Mouse (Mus musculus) liver, embryonic 11.5 days (tissue): ENCODE measurements around the gene Grwd1. TPM values are rescaled to one million over a fixed set of nuclear protein-coding genes. Genes with fewer than 3 reads are reported as not detected.

Experiments used
- ATAC-seq: fragments of 200-750 bp; cut with Nextera tagmentation; replicated peaks from 2 replicates; pipeline ENCODE4 v1.8.0; 2017; ENCODE audit warnings: moderate number of reproducible peaks, mild to moderate bottlenecking, moderate TSS enrichment, moderate library complexity; ENCODE audit not compliant: low FRiP score
- DNase-seq: peaks from one replicate; pipeline ENCODE4 v3.0.0-alpha.2; 2017; ENCODE audit warnings: low spot score
- H3K27ac ChIP-seq: fragments of 300-500 bp; sonication (generic); 2 replicates; pipeline ENCODE4 v1.5.1; 2014; ENCODE audit warnings: mild to moderate bottlenecking, low read depth, low read length, control low read depth
- H3K27me3 ChIP-seq: fragments of 300-500 bp; sonication (generic); replicated peaks from 2 replicates; pipeline ENCODE4 v1.6.1; 2014; ENCODE audit warnings: low read length, mixed read lengths; ENCODE audit not compliant: control insufficient read depth, insufficient read depth
- H3K36me3 ChIP-seq: fragments of 300-500 bp; sonication (generic); 2 replicates; pipeline ENCODE4 v1.6.1; 2014; ENCODE audit warnings: mild to moderate bottlenecking, low read length, moderate library complexity, mixed read lengths; ENCODE audit not compliant: control insufficient read depth, insufficient read depth
- H3K4me1 ChIP-seq: fragments of 300-500 bp; sonication (generic); replicated peaks from 2 replicates; pipeline ENCODE4 v1.6.1; 2014; ENCODE audit warnings: low read length, mixed read lengths; ENCODE audit not compliant: control insufficient read depth, insufficient read depth
- H3K4me2 ChIP-seq: fragments of 300-500 bp; sonication (generic); 2 replicates; pipeline ENCODE4 v1.6.1; 2014; ENCODE audit warnings: mild to moderate bottlenecking, control low read depth, moderate library complexity
- H3K4me3 ChIP-seq: fragments of 300-500 bp; sonication (generic); 2 replicates; pipeline ENCODE4 v1.5.1; 2014; ENCODE audit warnings: low read depth, low read length, control low read depth
- H3K9ac ChIP-seq: fragments of 300-500 bp; sonication (generic); 2 replicates; pipeline ENCODE4 v1.6.1; 2014; ENCODE audit warnings: low read depth, low read length, control low read depth
- H3K9me3 ChIP-seq: fragments of 300-500 bp; sonication (generic); 2 replicates; pipeline ENCODE4 v1.6.1; 2016; ENCODE audit warnings: low read length, inconsistent platforms, mixed read lengths; ENCODE audit not compliant: control insufficient read depth
- WGBS: fragments of 180-500 bp; shearing (Covaris S2); extraction: QIAGEN DNeasy Blood & Tissue Kit; methylation state at CpG from one replicate; pipeline ENCODE4 v1.1.7; 2014; 5-methylcytosine and 5-hydroxymethylcytosine counted together
- polyA plus RNA-seq: library from polyadenylated mRNA; unstranded; fragments of >200 nt; fragmentation: Nextera tagmentation; extraction: Ambion mirVana; gene quantifications from 2 replicates; pipeline ENCODE4 v1.2.1, GENCODE M21; 2014

The Grwd1 gene
- polyA plus RNA-seq, 1 experiment from 2014 or later = 101 TPM

DNA sequence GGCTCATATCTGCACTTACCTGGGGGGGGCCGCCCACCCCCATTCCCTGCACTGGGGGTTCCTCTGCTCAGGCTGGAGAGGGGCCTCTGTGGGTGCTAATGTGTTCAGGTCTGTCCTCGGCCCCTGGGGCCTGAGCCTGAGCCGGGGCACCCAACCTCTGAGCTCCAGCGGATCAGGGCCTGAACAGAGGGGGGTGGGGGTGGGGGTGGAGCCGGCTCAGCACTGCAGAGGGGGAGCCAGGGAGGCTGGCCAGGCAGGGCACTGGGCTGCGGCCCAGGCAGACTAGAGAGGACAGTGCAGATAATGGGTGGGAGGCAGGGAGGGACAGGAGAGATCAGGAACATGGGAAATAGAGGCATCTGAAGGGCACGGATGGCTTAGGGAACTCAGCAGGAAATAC is 6.1 kb downstream of the Grwd1 start, which contains the start of gene Kcnj14:
Kcnj14 (minus strand) TSS at position 185 of the 400 bp plus-strand sequence.
- no peak within 1 kb of the TSS for H3K4me3 ChIP-seq
- peaks cover 6% of the 10 kb centered on the region for H3K4me1 ChIP-seq
- H3K9me3 ChIP-seq = no peaks in the 10 kb centered on the region
- no peak for DNase-seq
- peaks cover 42% of the 10 kb centered on the region for H3K36me3 ChIP-seq
- H3K27me3 ChIP-seq = no peaks in the 10 kb centered on the region; the same call in 1 of the 2 replicates
- H3K4me2 ChIP-seq = no peak within 1 kb of the TSS
- ATAC-seq = no peak
- no peak within 1 kb of the TSS for H3K9ac ChIP-seq
- H3K27ac ChIP-seq = no peak within 1 kb of the TSS
- WGBS = 60% methylated on average over 7 of the region's 7 CpGs

DNA sequence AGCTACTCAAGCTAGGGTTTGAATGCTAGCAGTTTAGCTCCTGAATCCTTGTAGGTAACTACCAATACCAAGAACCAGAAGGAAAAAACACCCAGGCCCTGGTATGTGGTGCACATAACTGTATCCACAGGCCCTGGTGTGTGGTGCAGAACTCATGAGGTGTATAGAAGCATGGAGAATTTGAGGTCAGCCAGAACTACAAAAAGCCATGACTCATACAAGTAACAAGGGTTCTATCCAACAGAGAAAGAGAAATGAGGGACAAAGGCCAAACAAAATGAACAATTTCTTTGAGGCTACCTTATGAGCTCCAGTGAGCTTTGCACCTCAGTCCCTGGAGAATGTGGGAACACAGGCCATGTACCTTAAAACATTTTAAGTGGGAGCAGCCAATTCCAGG is 9.8 kb downstream of the Grwd1 start:
- Histone ChIP-seq H3K4me1 (0 out of 2 replicates have a peak, but pooled peaks cover 3% of the 10 kb centered on the region), H3K4me3 (no peak overlapping the region), H3K9me3 (no peaks in the 10 kb centered on the region), H3K27ac (no peak overlapping the region), H3K27me3 (peaks cover 7% of the 10 kb centered on the region; the same call in 1 of the 2 replicates), H3K36me3 (peaks cover 15% of the 10 kb centered on the region), H3K4me2 (no peak overlapping the region), H3K9ac (no peak overlapping the region)
- DNase-seq (no peak), ATAC-seq (no peak)

DNA sequence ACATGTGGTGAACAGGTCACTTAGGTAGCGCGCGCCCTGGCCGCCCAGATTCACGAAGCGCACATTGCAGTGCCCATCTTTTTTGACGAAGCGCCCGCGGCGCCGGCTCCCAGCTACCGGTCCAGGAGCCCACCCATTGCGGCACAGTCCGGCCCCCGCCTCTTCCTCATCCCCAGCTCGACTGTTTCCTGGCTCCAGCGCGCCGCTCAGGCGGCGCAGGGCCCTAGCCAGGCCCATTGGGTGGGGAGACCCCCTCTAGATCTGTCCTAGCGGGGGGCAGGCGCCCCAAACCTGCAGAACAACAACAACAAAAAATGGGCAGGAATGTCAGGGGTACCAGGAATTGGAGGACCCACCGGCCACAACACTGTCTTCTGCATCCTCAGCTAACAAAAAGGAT is 10.9 kb downstream of the Grwd1 start:
- peak overlapping the region; percentile 50 for H3K4me2 ChIP-seq
- ATAC-seq = 0 out of 2 replicates have a peak, but pooled peaks have one; percentile 13
- H3K36me3 ChIP-seq = peaks cover 5% of the 10 kb centered on the region; the same call in 1 of the 2 replicates
- H3K4me1 ChIP-seq = peaks cover 7% of the 10 kb centered on the region
- 12% methylated on average over 25 of the region's 25 CpGs for WGBS
- DNase-seq = no peak
- peaks cover 7% of the 10 kb centered on the region; the same call in 1 of the 2 replicates for H3K27me3 ChIP-seq
- H3K9ac ChIP-seq = no peak overlapping the region
- H3K27ac ChIP-seq = no peak overlapping the region
- H3K9me3 ChIP-seq = no peaks in the 10 kb centered on the region
- peak overlapping the region; percentile 20; the same call in 1 of the 2 replicates for H3K4me3 ChIP-seq

DNA sequence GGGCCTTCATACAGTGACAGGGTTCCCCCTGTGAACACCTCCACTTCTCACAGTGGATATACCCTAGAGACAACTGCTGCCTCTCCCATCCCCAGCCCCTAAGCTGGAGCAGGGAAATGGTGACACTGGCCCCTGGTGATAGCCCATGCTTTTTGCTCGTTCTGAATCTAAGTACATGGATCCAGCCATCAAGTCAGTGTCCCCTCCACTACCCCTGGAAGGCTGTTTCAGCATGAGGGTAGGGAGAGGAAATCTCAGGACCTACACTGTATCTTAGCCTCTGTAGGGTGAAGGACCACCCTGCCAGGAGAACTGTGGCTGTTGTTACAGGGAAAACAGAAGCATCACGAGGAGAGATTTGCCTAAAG is 14.8 kb downstream of the Grwd1 start:
- WGBS = 57% methylated on average over 2 of the region's 2 CpGs
- no peak overlapping the region for H3K4me2 ChIP-seq
- no peak for ATAC-seq

DNA sequence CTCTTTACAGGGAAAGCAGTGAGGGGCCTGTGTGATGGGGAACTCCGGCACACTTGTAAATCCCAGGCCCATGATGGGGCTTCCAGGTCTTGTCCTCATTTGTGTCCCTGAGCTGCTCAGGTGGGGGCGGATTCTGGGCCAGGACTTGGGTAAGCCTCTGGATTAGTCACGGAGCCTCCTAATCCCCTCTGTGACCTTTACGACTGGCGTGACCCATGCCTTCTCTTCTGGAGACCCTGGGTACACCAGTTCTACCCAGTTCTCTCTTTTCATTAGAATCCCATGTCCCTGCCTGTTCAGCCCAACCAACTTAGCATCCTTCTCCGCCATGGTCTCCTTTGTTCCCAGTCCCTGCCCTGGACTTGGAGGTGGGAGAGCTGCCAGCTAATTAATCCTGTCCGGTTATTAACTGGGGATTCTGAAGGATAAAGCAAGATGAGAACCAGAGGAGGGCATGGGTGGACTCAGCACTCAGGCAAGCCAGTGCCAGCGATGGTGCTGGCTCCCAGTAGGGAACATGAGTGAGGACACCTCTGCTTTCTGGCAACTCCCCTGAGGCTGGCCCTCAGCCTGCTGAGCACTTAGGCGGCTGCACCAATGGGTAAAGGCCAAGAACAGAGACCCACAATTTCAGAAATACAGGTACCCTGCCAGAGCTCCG is 15.3 kb downstream of the Grwd1 start:
- Histone ChIP-seq H3K27me3 (peaks cover 7% of the 10 kb centered on the region; the same call in 1 of the 2 replicates), H3K9me3 (no peaks in the 10 kb centered on the region), H3K4me2 (peak overlapping the region; percentile 63; the same call in 1 of the 2 replicates), H3K36me3 (peaks cover 12% of the 10 kb centered on the region), H3K4me3 (no peak overlapping the region; the same call in 1 of the 2 replicates), H3K27ac (no peak overlapping the region), H3K9ac (no peak overlapping the region), H3K4me1 (peaks cover 24% of the 10 kb centered on the region)
- WGBS = 69% methylated on average over 10 of the region's 10 CpGs
- no peak for ATAC-seq
- DNase-seq = no peak

More for the DNA sequence above, 14.8 kb downstream of the Grwd1 start:
- Histone ChIP-seq H3K27me3 (peaks cover 7% of the 10 kb centered on the region; the same call in 1 of the 2 replicates), H3K9me3 (no peaks in the 10 kb centered on the region), H3K27ac (no peak overlapping the region), H3K36me3 (peaks cover 6% of the 10 kb centered on the region), H3K4me1 (peaks cover 24% of the 10 kb centered on the region), H3K4me3 (no peak overlapping the region), H3K9ac (no peak overlapping the region)
- no peak for DNase-seq

DNA sequence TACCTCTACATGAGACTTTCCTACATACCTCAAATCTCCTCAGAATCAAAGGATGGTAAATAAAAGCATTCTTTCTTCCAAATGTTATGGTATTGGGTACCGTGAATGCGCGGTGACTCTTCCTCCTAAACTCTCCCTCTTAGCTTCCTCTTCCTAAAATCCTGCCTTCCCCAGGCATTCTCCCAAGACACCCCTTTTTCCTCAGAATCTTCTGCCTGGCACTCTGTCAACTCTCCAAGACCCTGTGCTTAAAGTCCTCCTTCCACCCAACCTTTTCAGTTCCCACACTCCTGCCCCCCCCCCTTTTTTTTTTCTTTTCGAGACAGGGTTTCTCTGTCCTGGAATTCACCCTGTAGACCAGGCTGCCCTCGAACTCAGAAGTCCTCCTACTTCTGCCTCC is 15.9 kb downstream of the Grwd1 start:
- Histone ChIP-seq H3K4me3 (peak overlapping the region; percentile 90), H3K9me3 (no peaks in the 10 kb centered on the region), H3K36me3 (peaks cover 16% of the 10 kb centered on the region), H3K27me3 (peaks cover 7% of the 10 kb centered on the region; the same call in 1 of the 2 replicates), H3K9ac (no peak overlapping the region), H3K4me2 (peak overlapping the region; percentile 63), H3K4me1 (peaks cover 24% of the 10 kb centered on the region), H3K27ac (no peak overlapping the region)
- DNase-seq = no peak
- no peak for ATAC-seq
- 8% methylated on average over 5 of the region's 5 CpGs for WGBS

DNA sequence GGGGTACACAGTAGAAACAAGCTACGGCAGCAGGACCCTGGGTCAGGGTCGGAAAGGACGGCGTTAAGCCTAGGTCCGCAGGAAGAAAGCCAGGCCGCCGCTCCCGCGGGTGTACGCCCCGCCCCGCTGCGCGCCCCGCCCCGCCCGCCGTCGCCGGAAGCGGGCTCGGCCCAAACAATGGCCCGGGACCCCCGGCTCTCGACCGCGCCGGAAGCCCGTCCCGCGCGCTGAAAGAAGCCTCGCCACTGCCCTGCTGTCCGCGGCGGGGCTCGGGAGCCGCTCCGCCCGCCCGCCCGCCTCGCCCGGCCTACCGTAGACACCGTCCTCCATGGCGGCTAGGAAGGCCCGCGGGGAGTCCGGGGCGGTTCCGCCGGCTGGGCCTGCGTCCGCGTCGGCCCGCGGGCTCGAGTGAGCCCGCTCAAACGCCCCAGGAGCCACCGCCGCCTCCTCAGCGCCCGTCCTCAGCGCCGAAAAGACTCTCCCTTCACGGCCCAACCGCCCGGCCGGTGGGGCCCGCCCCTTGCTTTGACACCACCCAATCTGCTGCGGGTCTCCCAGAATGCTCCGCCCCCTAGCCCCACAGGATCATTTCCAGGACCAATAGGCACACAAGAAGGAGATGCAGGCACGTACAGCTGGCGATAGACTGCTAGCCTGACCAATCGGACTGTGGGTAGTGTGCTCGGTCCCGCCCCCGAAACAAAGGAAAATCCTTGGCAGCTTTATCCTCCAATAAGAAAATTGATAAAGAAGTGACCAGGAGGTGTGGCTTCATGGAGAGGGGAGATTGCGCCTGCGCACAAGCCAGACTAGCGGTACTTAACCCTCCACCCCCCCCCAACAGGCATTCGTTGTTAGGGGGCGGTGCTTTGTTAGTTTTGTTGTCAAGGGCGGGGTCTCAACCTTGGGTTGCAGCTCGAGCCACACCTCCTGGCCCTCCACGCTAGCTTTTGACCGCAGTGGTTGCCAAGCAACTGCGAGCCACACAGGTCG is 16.7 kb downstream of the Grwd1 start, which contains the start of gene Cyth2:
Cyth2 (minus strand) TSS at position 795 of the 993 bp plus-strand sequence.
- H3K4me1 ChIP-seq = peaks cover 24% of the 10 kb centered on the region
- under 1% methylated on average over 76 of the region's 92 CpGs for WGBS
- DNase-seq (peak; percentile 100), ATAC-seq (peak; percentile 99)
- H3K27ac ChIP-seq = peak within 1 kb of the TSS; percentile 98
- H3K4me3 ChIP-seq = peak within 1 kb of the TSS; percentile 90
- H3K27me3 ChIP-seq = 0 out of 2 replicates have a peak, but pooled peaks cover 6% of the 10 kb centered on the region
- peaks cover 20% of the 10 kb centered on the region for H3K36me3 ChIP-seq
- H3K9me3 ChIP-seq = no peaks in the 10 kb centered on the region
- peak within 1 kb of the TSS; percentile 98 for H3K9ac ChIP-seq
- H3K4me2 ChIP-seq = peak within 1 kb of the TSS; percentile 77

DNA sequence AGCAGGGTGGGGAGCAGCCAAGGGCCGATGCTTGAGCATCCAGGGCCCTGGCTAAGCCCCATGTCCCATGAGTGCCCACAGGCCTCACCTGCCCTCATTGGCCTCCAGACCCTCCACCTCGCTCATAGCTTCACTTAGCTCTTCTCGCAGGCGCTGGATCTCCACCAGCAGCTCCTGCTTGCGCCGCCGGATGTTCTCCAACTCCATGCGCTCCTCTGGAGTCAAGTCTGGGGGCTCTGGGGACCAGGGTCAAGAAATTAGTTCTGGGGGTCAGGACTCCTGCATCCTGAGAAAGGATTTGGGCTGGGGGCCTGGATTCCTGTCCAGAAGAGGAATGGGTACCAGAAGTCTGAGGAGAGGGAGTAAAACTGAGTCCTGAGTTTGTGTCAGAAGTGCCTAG is 17.8 kb downstream of the Grwd1 start:
- peak overlapping the region; percentile 77 for H3K4me2 ChIP-seq
- DNase-seq (no peak), ATAC-seq (no peak)
- H3K36me3 ChIP-seq = peaks cover 29% of the 10 kb centered on the region
- no peaks in the 10 kb centered on the region for H3K27me3 ChIP-seq
- H3K27ac ChIP-seq = no peak overlapping the region
- H3K9me3 ChIP-seq = no peaks in the 10 kb centered on the region
- H3K9ac ChIP-seq = peak overlapping the region; percentile 98
- H3K4me3 ChIP-seq = peak overlapping the region; percentile 90
- peaks cover 24% of the 10 kb centered on the region for H3K4me1 ChIP-seq
- 92% methylated on average over 8 of the region's 8 CpGs for WGBS
